Mouse (Mus musculus) hindbrain, postnatal 0 days (tissue): Measurements from ENCODE around the gene Amz1. TPM values are rescaled to one million over a fixed set of nuclear protein-coding genes. Genes with fewer than 3 reads are reported as not detected.
A peak's percentile ranks its signal among the peaks of the same experiment; 100 is the strongest.

ENCODE experiments used
- ATAC-seq: fragments of 200-750 bp; cut with Nextera tagmentation; 2 replicates; pipeline ENCODE4 v1.8.0; 2017; ENCODE audit warnings: mild to moderate bottlenecking, moderate TSS enrichment, moderate library complexity
- DNase-seq: peaks from one replicate; pipeline ENCODE4 v3.0.0-alpha.2; 2015; ENCODE audit warnings: low spot score
- H3K27ac ChIP-seq: fragments of 300-500 bp; sonication (generic); 2 replicates; pipeline ENCODE4 v1.5.1; 2014; ENCODE audit warnings: mild to moderate bottlenecking
- H3K27me3 ChIP-seq: fragments of 300-500 bp; sonication (generic); 2 replicates; pipeline ENCODE4 v1.6.1; 2014; ENCODE audit warnings: low read length, mixed read lengths; ENCODE audit not compliant: insufficient read depth
- H3K36me3 ChIP-seq: fragments of 300-500 bp; sonication (generic); 2 replicates; pipeline ENCODE4 v1.6.1; 2014; ENCODE audit warnings: low read length, mixed read lengths; ENCODE audit not compliant: insufficient read depth
- H3K4me1 ChIP-seq: fragments of 300-500 bp; sonication (generic); 2 replicates; pipeline ENCODE4 v1.6.1; 2014; ENCODE audit warnings: antibody characterized with exemption, low read length, mixed read lengths; ENCODE audit not compliant: insufficient read depth
- H3K4me2 ChIP-seq: fragments of 300-500 bp; sonication (generic); 2 replicates; pipeline ENCODE4 v1.6.1; 2014; ENCODE audit warnings: low read depth, mild to moderate bottlenecking, low read length, moderate library complexity, mixed read lengths
- H3K4me3 ChIP-seq: fragments of 300-500 bp; sonication (generic); 2 replicates; pipeline ENCODE4 v1.5.1; 2014; ENCODE audit warnings: low read length
- H3K9ac ChIP-seq: fragments of 300-500 bp; sonication (generic); replicated peaks from 2 replicates; pipeline ENCODE4 v1.6.1; 2014; ENCODE audit warnings: mild to moderate bottlenecking, low read length, moderate library complexity, mixed read lengths
- H3K9me3 ChIP-seq: fragments of 300-500 bp; sonication (generic); 2 replicates; pipeline ENCODE4 v1.6.1; 2016; ENCODE audit warnings: low read length, mixed read lengths
- CTCF ChIP-seq: IDR thresholded peaks from 2 replicates; pipeline ENCODE4 v1.5.1; 2016; ENCODE audit warnings: antibody characterized with exemption, control low read depth, low read depth
- WGBS: fragments of 180-500 bp; shearing (Covaris S2); extraction: QIAGEN DNeasy Blood & Tissue Kit; methylation state at CpG from one replicate; pipeline ENCODE4 v1.1.7; 2014; 5-methylcytosine and 5-hydroxymethylcytosine counted together
- polyA plus RNA-seq: library from polyadenylated mRNA; unstranded; fragments of >200 nt; fragmentation: Nextera tagmentation; extraction: Ambion mirVana; gene quantifications from 2 replicates; pipeline ENCODE4 v1.2.1, GENCODE M21; 2015
- total RNA-seq: library from RNA; depleted of rRNA; stranded (reverse); fragments of >200 nt; gene quantifications from 2 replicates; pipeline ENCODE4 v1.2.3, GENCODE M21; 2014

Amz1 gene
- total and polyA plus RNA-seq, 2 experiments from 2014 or later = 9.4 to 12.6 TPM

GRCm38 (mm10) chr5:140758864-140759263 is 34.9 kb downstream of the Amz1 start:
- Histone ChIP-seq H3K4me2 (no peak overlapping the region), H3K27me3 (no peaks in the 10 kb centered on the region), H3K4me1 (no peaks in the 10 kb centered on the region), H3K36me3 (peaks cover 35% of the 10 kb centered on the region), H3K9me3 (no peaks in the 10 kb centered on the region), H3K4me3 (no peak overlapping the region), H3K27ac (no peak overlapping the region), H3K9ac (no peak overlapping the region)
- 63% methylated on average over 8 of the region's 8 CpGs for WGBS
- DNase-seq (no peak), ATAC-seq (no peak)
- no peak for TF ChIP-seq CTCF

DNA sequence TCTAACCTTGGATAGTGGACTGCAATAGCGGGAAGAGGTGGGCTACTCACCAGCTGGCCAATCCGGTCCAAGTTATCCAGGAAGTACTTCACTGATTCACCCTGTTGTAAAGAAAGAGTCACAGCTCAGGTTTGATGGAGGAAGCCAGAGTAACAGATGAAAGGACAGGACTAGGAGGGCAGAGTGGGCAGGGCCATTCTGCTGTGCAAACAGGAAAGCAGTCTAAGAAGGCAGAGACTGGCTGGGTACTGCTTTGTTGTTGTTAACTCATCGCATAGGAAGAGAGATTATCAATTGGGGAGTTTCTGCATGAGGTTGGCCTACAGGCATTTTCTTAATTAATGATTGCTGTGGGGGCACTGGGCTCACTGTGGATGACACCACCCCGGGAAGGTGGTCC is 38.6 kb downstream of the Amz1 start:
- Histone ChIP-seq H3K4me3 (no peak overlapping the region), H3K9me3 (no peaks in the 10 kb centered on the region), H3K36me3 (peaks cover 28% of the 10 kb centered on the region), H3K27me3 (no peaks in the 10 kb centered on the region), H3K9ac (no peak overlapping the region), H3K27ac (no peak overlapping the region), H3K4me1 (peaks cover 1% of the 10 kb centered on the region), H3K4me2 (no peak overlapping the region)
- DNase-seq (no peak), ATAC-seq (no peak)
- TF ChIP-seq CTCF = no peak
- WGBS = 88% methylated on average over 4 of the region's 4 CpGs

GRCm38 (mm10) chr5:140764921-140765613 is 41.1 kb downstream of the Amz1 start:
- Histone ChIP-seq H3K9me3 (no peaks in the 10 kb centered on the region), H3K36me3 (peaks cover 11% of the 10 kb centered on the region; the same call in 1 of the 2 replicates), H3K4me2 (no peak overlapping the region), H3K4me1 (peaks cover 25% of the 10 kb centered on the region), H3K27ac (0 out of 2 replicates have a peak overlapping the region, but pooled peaks have one; percentile 26), H3K4me3 (no peak overlapping the region), H3K27me3 (no peaks in the 10 kb centered on the region), H3K9ac (no peak overlapping the region)
- no peak for TF ChIP-seq CTCF
- ATAC-seq = no peak
- no peak for DNase-seq
- 76% methylated on average over 6 of the region's 6 CpGs for WGBS

DNA sequence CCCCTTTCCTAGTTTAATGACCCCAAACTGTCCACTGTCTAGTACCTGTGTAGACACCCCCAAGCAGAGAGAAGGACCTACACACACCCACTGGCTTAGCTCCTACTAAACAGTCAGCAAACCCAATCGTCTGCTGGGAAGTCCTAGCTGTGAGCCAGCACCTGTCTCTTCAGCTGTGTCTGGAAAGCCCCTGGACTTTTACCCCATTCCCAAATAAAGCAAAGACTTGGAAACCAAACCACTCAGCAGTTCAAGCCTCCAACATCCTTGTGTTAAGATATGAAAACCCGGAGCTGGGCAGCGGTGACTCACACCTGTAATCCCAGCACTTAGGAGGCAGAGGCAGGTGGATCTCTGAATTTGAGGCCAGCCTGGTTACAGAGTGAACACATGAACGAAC is 42.6 kb downstream of the Amz1 start:
- TF ChIP-seq CTCF = no peak
- Histone ChIP-seq H3K27me3 (no peaks in the 10 kb centered on the region), H3K4me1 (peaks cover 27% of the 10 kb centered on the region), H3K9me3 (no peaks in the 10 kb centered on the region), H3K36me3 (no peaks in the 10 kb centered on the region), H3K4me2 (no peak overlapping the region), H3K27ac (no peak overlapping the region), H3K4me3 (no peak overlapping the region), H3K9ac (no peak overlapping the region)
- 85% methylated on average over 4 of the region's 4 CpGs for WGBS
- no peak for DNase-seq
- ATAC-seq = no peak

DNA sequence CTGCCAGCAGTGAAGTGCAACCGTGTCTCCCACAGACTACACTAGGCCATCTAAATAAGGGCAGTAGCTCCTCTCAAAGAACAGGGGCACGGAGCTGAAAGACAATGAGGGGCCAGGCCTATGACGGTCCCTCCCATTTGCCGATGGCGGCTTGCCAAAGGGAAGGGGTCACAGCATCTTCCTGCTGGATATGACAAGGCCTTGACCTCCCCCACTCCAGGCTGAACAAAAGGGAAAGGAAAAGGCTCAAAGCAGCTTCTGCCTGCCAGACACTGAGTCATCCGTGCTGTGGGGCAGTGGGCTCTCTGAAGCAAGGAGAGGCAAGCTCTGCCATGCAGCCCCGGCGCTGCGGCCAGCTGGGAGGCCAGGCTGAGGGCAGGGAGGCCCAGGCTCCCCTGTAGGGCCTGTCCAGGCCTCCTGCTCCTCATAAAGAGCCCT is 43.8 kb downstream of the Amz1 start:
- DNase-seq (peak; percentile 79), ATAC-seq (peak; percentile 85)
- Histone ChIP-seq H3K4me1 (peaks cover 32% of the 10 kb centered on the region), H3K9me3 (no peaks in the 10 kb centered on the region), H3K36me3 (no peaks in the 10 kb centered on the region), H3K4me3 (no peak overlapping the region), H3K4me2 (no peak overlapping the region), H3K27me3 (no peaks in the 10 kb centered on the region), H3K27ac (peak overlapping the region; percentile 92), H3K9ac (no peak overlapping the region; the same call in 1 of the 2 replicates)
- WGBS = 3% methylated on average over 9 of the region's 9 CpGs
- TF ChIP-seq CTCF = no peak

DNA sequence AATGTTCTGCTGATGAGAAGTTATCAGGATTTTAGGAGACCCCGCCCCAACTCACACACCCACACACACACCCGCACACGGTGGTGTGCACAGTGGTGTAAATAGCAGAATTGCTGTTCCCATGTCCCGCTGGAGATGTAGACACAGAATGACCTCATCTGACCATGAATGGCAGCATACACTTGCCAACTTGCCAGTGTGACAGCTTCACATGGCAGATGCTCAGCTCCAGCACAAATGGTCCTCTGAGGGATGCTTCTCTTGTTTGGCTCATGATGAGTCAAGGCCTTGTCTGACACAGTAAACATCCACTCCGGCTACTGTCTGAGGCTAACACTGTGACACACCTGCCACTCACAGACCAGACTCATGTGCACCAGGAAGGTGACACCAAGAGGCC is 44.4 kb downstream of the Amz1 start:
- WGBS = 40% methylated on average over 5 of the region's 5 CpGs
- Histone ChIP-seq H3K27me3 (no peaks in the 10 kb centered on the region), H3K4me1 (peaks cover 32% of the 10 kb centered on the region), H3K36me3 (no peaks in the 10 kb centered on the region), H3K27ac (peak overlapping the region; percentile 92), H3K9me3 (no peaks in the 10 kb centered on the region), H3K9ac (no peak overlapping the region; the same call in 1 of the 2 replicates), H3K4me3 (no peak overlapping the region), H3K4me2 (no peak overlapping the region)
- peak; percentile 84 for ATAC-seq
- TF ChIP-seq CTCF = no peak
- peak; percentile 80 for DNase-seq

- Histone ChIP-seq H3K4me2 (0 out of 2 replicates have a peak overlapping the region, but pooled peaks have one; percentile 10), H3K27me3 (no peaks in the 10 kb centered on the region), H3K9ac (no peak overlapping the region), H3K4me3 (no peak overlapping the region), H3K36me3 (no peaks in the 10 kb centered on the region), H3K27ac (peak overlapping the region; percentile 66), H3K9me3 (no peaks in the 10 kb centered on the region), H3K4me1 (peaks cover 32% of the 10 kb centered on the region)
- peak; percentile 20 for DNase-seq
- 22% methylated on average over 6 of the region's 6 CpGs for WGBS
- ATAC-seq = no peak
- TF ChIP-seq CTCF = no peak
These were observed 47.7 kb downstream of the Amz1 start for GRCm38 (mm10) chr5:140771612-140772011.
